In genomic region chr11:84168701-84169288, GRCm38 (mm10) we compare ENCODE assay signal across 8 mouse cellular contexts. TPM values are rescaled to one million over a fixed set of nuclear protein-coding genes. Genes with fewer than 3 reads are reported as not detected.
A peak's percentile ranks its signal among the peaks of the same experiment; 100 is the strongest.
DNase-seq lines count a peak whose midpoint lies in the region; ATAC-seq lines count a peak whose summit lies in the region.

No protein-coding gene starts in this region.

- peak; percentile 67; the same call in 1 of the 2 replicates for ATAC-seq in lung, embryonic 16.5 days (ENCODE audit: low read depth)
- ATAC-seq in forebrain, embryonic 13.5 days, result no peak

- H3K27me3 ChIP-seq in lung, embryonic 16.5 days (ENCODE audit: control insufficient read depth, insufficient read depth, low read depth, low read length), result no peaks in the 10 kb centered on the region
- no peaks in the 10 kb centered on the region; the same call in none of the 2 replicates for H3K27me3 ChIP-seq in forebrain, embryonic 13.5 days

- no peak overlapping the region for H3K27ac ChIP-seq in lung, embryonic 16.5 days (ENCODE audit: low read length)
- H3K27ac ChIP-seq in forebrain, embryonic 13.5 days, result no peak overlapping the region

- H3K9ac ChIP-seq in lung, embryonic 16.5 days (ENCODE audit: low read length), result peak overlapping the region; percentile 50; the same call in 1 of the 2 replicates
- H3K9ac ChIP-seq in forebrain, embryonic 13.5 days, result no peak overlapping the region

- H3K4me3 ChIP-seq in lung, embryonic 16.5 days (ENCODE audit: low read length), result no peak overlapping the region
- H3K4me3 ChIP-seq in forebrain, embryonic 13.5 days, result no peak overlapping the region

- 19% methylated on average over 7 of the region's 7 CpGs for WGBS in lung, embryonic 16.5 days
- 25% methylated on average over 7 of the region's 7 CpGs for WGBS in forebrain, embryonic 13.5 days

- peak overlapping the region; percentile 42 for H3K4me2 ChIP-seq in lung, embryonic 16.5 days (ENCODE audit: low read depth, low read length)
- H3K4me2 ChIP-seq in forebrain, embryonic 13.5 days, result no peak overlapping the region

- no peaks in the 10 kb centered on the region for H3K4me1 ChIP-seq in lung, embryonic 16.5 days (replicated peaks; ENCODE audit: control insufficient read depth, insufficient read depth, low read length)
- peaks cover 7% of the 10 kb centered on the region for H3K4me1 ChIP-seq in forebrain, embryonic 13.5 days

- peak; percentile 43 for DNase-seq in urinary bladder, postnatal 14 days (ENCODE audit: low spot score)
- DNase-seq in urinary bladder, adult 2 months (ENCODE audit: low spot score), result no peak
- DNase-seq in c-Kit-positive CD71-negative TER-119-negative erythroid progenitor cells, embryonic 14.5 days (ENCODE audit: low read depth), result peak; percentile 48
- DNase-seq in heart, adult 9 months (ENCODE audit: low spot score in 2 of 2), result peak; percentile 11 to 29
- peak; percentile 27 to 52 for DNase-seq in layer of hippocampus, adult 8-10 months (ENCODE audit: low spot score in 2 of 2)
- DNase-seq in right cerebral cortex, postnatal 36 days (ENCODE audit: low spot score in 2 of 2), result peak; percentile 16 to 32

- no peaks in the 10 kb centered on the region for H3K36me3 ChIP-seq in lung, embryonic 16.5 days (ENCODE audit: control insufficient read depth, insufficient read depth, low read length)
- H3K36me3 ChIP-seq in forebrain, embryonic 13.5 days (ENCODE audit: poor library complexity, severe bottlenecking), result no peaks in the 10 kb centered on the region

- no peaks in the 10 kb centered on the region for H3K9me3 ChIP-seq in lung, embryonic 16.5 days (ENCODE audit: control insufficient read depth, low read length)
- H3K9me3 ChIP-seq in forebrain, embryonic 13.5 days (replicated peaks), result no peaks in the 10 kb centered on the region

RNA-seq across cellular contexts. Expression of gene Gm11437, which starts 1.5 kb away (rescaled TPM):
- not detected in 2 replicates for polyA plus RNA-seq in urinary bladder, adult 2 months (2012; rRNA removed)
- total RNA-seq in layer of hippocampus, adult 8-10 months (2022), result not detected
- not detected in 2 replicates for polyA plus RNA-seq in lung, embryonic 16.5 days (2015; fragmentation: Nextera tagmentation; extraction: Ambion mirVana)
- not detected in 2 replicates for polyA plus RNA-seq in forebrain, embryonic 13.5 days (2015; fragmentation: Nextera tagmentation; extraction: Ambion mirVana)

RNA-seq across cellular contexts. Expression of gene Acaca, which starts 39.3 kb away (rescaled TPM):
- polyA plus RNA-seq in urinary bladder, adult 2 months (2012; rRNA removed), result 17.6 and 18.8 TPM in 2 replicates
- 10 to 100 TPM; 80.6 to 87.2 (median 84.2) TPM for total RNA-seq in layer of hippocampus, adult 8-10 months (2022)
- 11.2 and 11.3 TPM in 2 replicates for polyA plus RNA-seq in lung, embryonic 16.5 days (2015; fragmentation: Nextera tagmentation; extraction: Ambion mirVana)
- polyA plus RNA-seq in forebrain, embryonic 13.5 days (2015; fragmentation: Nextera tagmentation; extraction: Ambion mirVana), result 20.5 and 22.6 TPM in 2 replicates

RNA-seq across cellular contexts. Expression of gene Tada2a, which starts 39.4 kb away (rescaled TPM):
- 28.1 and 29.1 TPM in 2 replicates for polyA plus RNA-seq in urinary bladder, adult 2 months (2012; rRNA removed)
- 10 to 100 TPM; 33.5 to 37.2 (median 36.7) TPM for total RNA-seq in layer of hippocampus, adult 8-10 months (2022)
- polyA plus RNA-seq in lung, embryonic 16.5 days (2015; fragmentation: Nextera tagmentation; extraction: Ambion mirVana), result 31.6 and 32.4 TPM in 2 replicates
- 38.8 and 40.1 TPM in 2 replicates for polyA plus RNA-seq in forebrain, embryonic 13.5 days (2015; fragmentation: Nextera tagmentation; extraction: Ambion mirVana)
